Mouse (Mus musculus) MEL (cell line): ENCODE measurements around the gene Sorbs1. TPM values are rescaled to one million over a fixed set of nuclear protein-coding genes. Genes with fewer than 3 reads are reported as not detected.

ENCODE experiments used
- DNase-seq: peaks from one replicate; pipeline ENCODE4 v3.0.0; 2011; ENCODE audit warnings: low read depth, low spot score
- H3K27ac ChIP-seq: 2 replicates; pipeline ENCODE4 v1.5.1; 2012; ENCODE audit warnings: low read depth, mild to moderate bottlenecking, control low read depth, low read length, moderate library complexity; ENCODE audit not compliant: control insufficient read depth
- H3K27me3 ChIP-seq, 2 experiments: fragments of 150-350 bp in 1 of 2; sonication (generic) in 1 of 2; 2 replicates each; pipeline ENCODE4 v1.6.1; 2012; ENCODE audit warnings: low read length in 2 of 2, mild to moderate bottlenecking in 2 of 2, improper control_type of control experiment in 1 of 2, moderate library complexity in 1 of 2; ENCODE audit not compliant: insufficient read depth in 2 of 2, control insufficient read depth in 1 of 2
- H3K36me3 ChIP-seq, 2 experiments: 2 replicates each; pipeline ENCODE4 v1.6.1; 2012 to 2014; ENCODE audit warnings: low read length in 2 of 2, improper control_type of control experiment in 1 of 2, inconsistent platforms in 1 of 2, mild to moderate bottlenecking in 1 of 2; ENCODE audit not compliant: insufficient read depth in 2 of 2, control insufficient read depth in 1 of 2
- H3K4me1 ChIP-seq, 2 experiments: fragments of 150-350 bp in 1 of 2; sonication (generic) in 1 of 2; 2 replicates each; pipeline ENCODE4 v1.6.1; 2012; ENCODE audit warnings: low read length in 2 of 2, improper control_type of control experiment in 1 of 2, mild to moderate bottlenecking in 1 of 2; ENCODE audit not compliant: insufficient read depth in 2 of 2, control insufficient read depth in 1 of 2
- H3K4me3 ChIP-seq, 2 experiments: fragments of 150-350 bp in 1 of 2; sonication (generic) in 1 of 2; 2 replicates each; pipeline ENCODE4 v1.5.1; 2012; ENCODE audit warnings: low read depth in 2 of 2, low read length in 2 of 2, mild to moderate bottlenecking in 2 of 2, moderate library complexity in 2 of 2, control low read depth in 1 of 2, improper control_type of control experiment in 1 of 2; ENCODE audit not compliant: control insufficient read depth in 1 of 2, insufficient read depth in 1 of 2
- H3K79me2 ChIP-seq: 2 replicates; pipeline ENCODE4 v1.6.1; 2012; ENCODE audit warnings: mild to moderate bottlenecking, low read length, moderate library complexity; ENCODE audit not compliant: control insufficient read depth, poor library complexity, insufficient read depth
- H3K9ac ChIP-seq: 2 replicates; pipeline ENCODE4 v1.6.1; 2012; ENCODE audit warnings: low read depth, mild to moderate bottlenecking, control low read depth, low read length, moderate library complexity; ENCODE audit not compliant: control insufficient read depth, poor library complexity, severe bottlenecking
- H3K9me3 ChIP-seq: fragments of 150-350 bp; sonication (generic); replicated peaks from 2 replicates; pipeline ENCODE4 v1.6.1; 2012; ENCODE audit warnings: mild to moderate bottlenecking, low read length, improper control_type of control experiment, moderate library complexity; ENCODE audit not compliant: insufficient read depth
- BHLHE40 ChIP-seq: IDR thresholded peaks from 2 replicates; pipeline ENCODE4 v1.6.1; 2012; ENCODE audit warnings: low read depth, mild to moderate bottlenecking, inconsistent platforms, low read length, improper control_type of control experiment, borderline replicate concordance
- CHD1 ChIP-seq: IDR thresholded peaks from 2 replicates; pipeline ENCODE4 v1.6.1; 2012; ENCODE audit warnings: low read depth, mild to moderate bottlenecking, inconsistent platforms, low read length, improper control_type of control experiment
- CTCF ChIP-seq, 3 experiments: IDR thresholded peaks in 2 of 3; conservative IDR thresholded peaks in 1 of 3; 2 replicates each; pipeline ENCODE4 v1.5.1; 2011 to 2012; ENCODE audit warnings: low read length in 3 of 3, low read depth in 2 of 3, mild to moderate bottlenecking in 2 of 3, improper control_type of control experiment in 1 of 3, inconsistent platforms in 1 of 3, mixed read lengths in 1 of 3, moderate library complexity in 1 of 3; ENCODE audit not compliant: control insufficient read depth in 1 of 3, insufficient read depth in 1 of 3, poor library complexity in 1 of 3, severe bottlenecking in 1 of 3
- E2F4 ChIP-seq: IDR thresholded peaks from 2 replicates; pipeline ENCODE4 v1.6.1; 2011; ENCODE audit warnings: low read depth, low read length, improper control_type of control experiment, borderline replicate concordance
- EP300 ChIP-seq, 2 experiments: IDR thresholded peaks; 2 replicates each; pipeline ENCODE4 v1.6.1; 2011; ENCODE audit warnings: improper control_type of control experiment in 2 of 2, low read length in 2 of 2, low read depth in 1 of 2, mild to moderate bottlenecking in 1 of 2
- ETS1 ChIP-seq: IDR thresholded peaks from 2 replicates; pipeline ENCODE4 v1.6.1; 2012; ENCODE audit warnings: low read depth, mild to moderate bottlenecking, inconsistent platforms, low read length, improper control_type of control experiment, moderate library complexity
- HCFC1 ChIP-seq: IDR thresholded peaks from 2 replicates; pipeline ENCODE4 v1.6.1; 2012; ENCODE audit warnings: low read depth, mild to moderate bottlenecking, inconsistent platforms, low read length, improper control_type of control experiment, moderate library complexity
- MAZ ChIP-seq: IDR thresholded peaks from 2 replicates; pipeline ENCODE4 v1.6.1; 2012; ENCODE audit warnings: low read depth, mild to moderate bottlenecking, inconsistent platforms, low read length, improper control_type of control experiment
- MEF2A ChIP-seq: IDR thresholded peaks from 2 replicates; pipeline ENCODE4 v1.6.1; 2014; ENCODE audit warnings: low read depth, mild to moderate bottlenecking, inconsistent platforms, low read length, improper control_type of control experiment; ENCODE audit not compliant: poor library complexity, insufficient replicate concordance, severe bottlenecking; ENCODE audit errors: extremely low read depth
- NRF1 ChIP-seq: IDR thresholded peaks from 2 replicates; pipeline ENCODE4 v1.6.1; 2014; ENCODE audit warnings: low read depth, mild to moderate bottlenecking, inconsistent platforms, low read length, improper control_type of control experiment, moderate library complexity; ENCODE audit not compliant: poor library complexity, insufficient read depth, severe bottlenecking
- POLR2AphosphoS2 ChIP-seq: IDR thresholded peaks from 2 replicates; pipeline ENCODE4 v1.6.1; 2011; ENCODE audit warnings: low read length, improper control_type of control experiment
- RAD21 ChIP-seq: IDR thresholded peaks from 2 replicates; pipeline ENCODE4 v1.6.1; 2011; ENCODE audit warnings: mild to moderate bottlenecking, low read depth, low read length, improper control_type of control experiment
- RCOR1 ChIP-seq: IDR thresholded peaks from 2 replicates; pipeline ENCODE4 v1.6.1; 2012; ENCODE audit warnings: low read depth, mild to moderate bottlenecking, inconsistent platforms, low read length, improper control_type of control experiment
- SIN3A ChIP-seq: IDR thresholded peaks from 2 replicates; pipeline ENCODE4 v1.6.1; 2012; ENCODE audit warnings: low read length, improper control_type of control experiment, inconsistent platforms
- TAL1 ChIP-seq: IDR thresholded peaks from 2 replicates; pipeline ENCODE4 v1.6.1; 2012; ENCODE audit warnings: mild to moderate bottlenecking, inconsistent platforms, low read length, moderate library complexity, mixed read lengths
- TCF12 ChIP-seq: IDR thresholded peaks from 2 replicates; pipeline ENCODE4 v1.6.1; 2014; ENCODE audit warnings: low read depth, mild to moderate bottlenecking, inconsistent platforms, low read length, improper control_type of control experiment, moderate library complexity
- USF1 ChIP-seq: IDR thresholded peaks from 2 replicates; pipeline ENCODE4 v1.6.1; 2014; ENCODE audit warnings: low read depth, mild to moderate bottlenecking, inconsistent platforms, low read length, improper control_type of control experiment, moderate library complexity
- ZC3H11A ChIP-seq: IDR thresholded peaks from 2 replicates; pipeline ENCODE4 v1.6.1; 2012; ENCODE audit warnings: low read depth, mild to moderate bottlenecking, inconsistent platforms, low read length, improper control_type of control experiment
- ZNF384 ChIP-seq: IDR thresholded peaks from 2 replicates; pipeline ENCODE4 v1.6.1; 2012; ENCODE audit warnings: low read depth, mild to moderate bottlenecking, inconsistent platforms, low read length, improper control_type of control experiment
- polyA plus RNA-seq, 2 experiments: library from polyadenylated mRNA; stranded (reverse) in 1 of 2; unstranded in 1 of 2; fragments of >175 nt in 1 of 2; fragments of >200 nt in 1 of 2; gene quantifications; 2 replicates each; pipeline versions ENCODE4 v1.2.1 to v1.2.4; 2012; ENCODE audit warnings: low replicate concordance in 2 of 2, low read depth in 1 of 2; ENCODE audit not compliant: insufficient read length in 2 of 2, insufficient read depth in 1 of 2, missing spikeins in 1 of 2
- total RNA-seq: library from RNA; depleted of rRNA; stranded (reverse); fragments of 300-350 nt; gene quantifications from 2 replicates; pipeline ENCODE4 v1.2.3, GENCODE M21; 2012

The Sorbs1 gene
- total and polyA plus RNA-seq, 3 experiments: 1.3 to 5.3 TPM; not detected in 1

DNA sequence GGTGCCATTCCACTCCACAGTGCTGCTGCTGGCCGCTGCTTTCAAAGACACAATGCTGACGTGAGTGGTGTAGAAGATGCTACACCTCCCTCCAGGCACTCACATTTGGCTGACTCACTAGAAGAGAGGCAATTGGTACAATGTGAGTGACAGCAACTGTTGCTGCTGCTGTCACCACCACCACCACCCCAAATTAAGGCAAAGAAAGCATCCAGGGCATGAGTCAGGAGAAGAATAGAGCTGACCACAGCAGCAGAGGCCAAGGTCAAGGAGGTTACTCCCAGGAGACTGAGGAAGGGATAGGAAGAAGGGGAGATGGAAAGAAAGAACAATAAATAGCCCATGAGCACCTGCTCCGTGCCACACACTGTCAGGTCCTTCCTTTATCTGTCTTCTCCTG lies 84.4 kb downstream of the Sorbs1 start:
- Histone ChIP-seq H3K4me1 (no peaks in the 10 kb centered on the region), H3K79me2 (no peaks in the 10 kb centered on the region), H3K9ac (no peak overlapping the region), H3K27me3 (no peaks in the 10 kb centered on the region), H3K9me3 (no peaks in the 10 kb centered on the region)
- no peak for DNase-seq
- TF ChIP-seq SIN3A: no peak
- TF ChIP-seq CHD1: no peak
- TF ChIP-seq E2F4: no peak
- TF ChIP-seq TAL1: no peak
- TF ChIP-seq BHLHE40: no peak
- TF ChIP-seq ZNF384: no peak
- TF ChIP-seq RAD21: no peak
- no peak for TF ChIP-seq TCF12
- no peak for TF ChIP-seq HCFC1
- no peak for TF ChIP-seq ETS1
- TF ChIP-seq, all 39 proteins: peak for 0
- no peak overlapping the region for H3K4me3 ChIP-seq
- no peaks in the 10 kb centered on the region for H3K36me3 ChIP-seq
- no peak overlapping the region for H3K27ac ChIP-seq

DNA sequence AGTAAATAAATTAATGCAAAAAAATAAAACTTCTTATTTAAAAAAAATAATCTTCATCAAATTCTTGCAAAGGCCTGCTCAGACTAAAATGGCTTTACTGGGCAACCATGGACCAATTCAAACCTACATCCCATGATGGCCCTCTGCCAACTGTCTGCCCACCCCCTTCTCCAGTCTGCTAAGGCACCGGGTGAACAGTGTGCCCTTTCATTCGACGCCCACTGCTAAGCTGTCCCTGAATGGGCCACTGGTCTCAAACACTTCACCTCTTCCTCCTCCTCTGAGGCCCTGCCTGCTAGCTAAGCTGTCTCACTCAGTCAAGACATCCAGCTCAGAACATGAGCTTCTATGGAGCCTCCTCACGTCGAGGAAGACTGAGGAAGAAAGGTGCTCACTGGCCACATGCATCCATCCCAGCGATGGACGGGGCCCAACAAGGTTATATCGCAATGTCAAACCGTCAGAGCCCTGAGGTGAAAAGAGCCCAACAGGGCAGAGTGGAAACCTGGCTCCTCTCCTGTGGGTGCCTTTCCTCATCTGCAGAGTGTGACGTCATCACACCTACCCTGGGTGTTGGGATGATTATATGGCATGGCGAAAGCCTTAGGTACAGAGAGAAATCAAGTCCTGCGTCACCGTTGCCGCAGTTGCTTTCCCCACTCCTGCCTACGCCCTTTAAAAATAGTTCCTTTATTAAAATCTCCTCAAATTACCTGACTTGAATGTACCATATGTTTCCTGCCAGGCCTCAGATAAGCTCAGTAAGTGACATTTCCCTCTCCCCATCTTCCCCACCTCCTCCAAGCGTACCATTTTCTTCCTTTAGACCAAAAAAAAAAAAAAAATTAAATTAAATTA lies 87.2 kb downstream of the Sorbs1 start:
- H3K79me2 ChIP-seq: no peaks in the 10 kb centered on the region
- no peak overlapping the region for H3K9ac ChIP-seq
- no peaks in the 10 kb centered on the region for H3K9me3 ChIP-seq
- no peaks in the 10 kb centered on the region for H3K4me1 ChIP-seq
- no peak for DNase-seq
- no peaks in the 10 kb centered on the region for H3K36me3 ChIP-seq
- no peak overlapping the region for H3K4me3 ChIP-seq
- no peak overlapping the region for H3K27ac ChIP-seq
- no peaks in the 10 kb centered on the region for H3K27me3 ChIP-seq
- TF ChIP-seq ZC3H11A (no peak), EP300 (IDR thresholded peaks at IDR 0.05; ENCODE audit: low read depth in 1 of 2, low read length in 2 of 2) (no peak), BHLHE40 (no peak), USF1 (no peak), MEF2A (no peak), MAZ (no peak), NRF1 (no peak), POLR2AphosphoS2 (no peak), RCOR1 (no peak), E2F4 (no peak), CTCF (IDR thresholded peaks at IDR 0.05 in 2 of 3, conservative IDR thresholded peaks at IDR 0.05 in 1 of 3; ENCODE audit: control insufficient read depth in 1 of 3, insufficient read depth in 1 of 3, low read depth in 2 of 3, low read length in 3 of 3, poor library complexity in 1 of 3, severe bottlenecking in 1 of 3) (no peak)
